Mouse (Mus musculus) CH12.LX (cell line): ENCODE results near the gene Cox19. TPM values are rescaled to one million over a fixed set of nuclear protein-coding genes. Genes with fewer than 3 reads are reported as not detected.

ENCODE experiments used
- DNase-seq: peaks from one replicate; pipeline ENCODE4 v3.0.0-alpha.2; 2013; ENCODE audit errors: extremely low read depth
- H3K27ac ChIP-seq: 2 replicates; pipeline ENCODE4 v1.5.1; 2012; ENCODE audit warnings: low read depth, mild to moderate bottlenecking, control low read depth, moderate library complexity; ENCODE audit not compliant: insufficient read depth
- H3K27me3 ChIP-seq: replicated peaks from 2 replicates; pipeline ENCODE3; 2012; ENCODE audit warnings: inconsistent platforms
- H3K36me3 ChIP-seq, 2 experiments: replicated peaks in 1 of 2; 2 replicates each; pipeline versions ENCODE3 to v1.6.1; 2012; ENCODE audit warnings: inconsistent platforms in 1 of 2, low read length in 1 of 2, mild to moderate bottlenecking in 1 of 2, mixed read lengths in 1 of 2, moderate library complexity in 1 of 2; ENCODE audit not compliant: control insufficient read depth in 1 of 2, insufficient read depth in 1 of 2
- H3K4me1 ChIP-seq, 2 experiments: 2 replicates each; pipeline ENCODE4 v1.6.1; 2012; ENCODE audit warnings: inconsistent platforms in 1 of 2, moderate library complexity in 1 of 2; ENCODE audit not compliant: insufficient read depth in 2 of 2, control insufficient read depth in 1 of 2
- H3K4me2 ChIP-seq: 2 replicates; pipeline ENCODE4 v1.6.1; 2012; ENCODE audit warnings: low read depth, mild to moderate bottlenecking, control low read depth; ENCODE audit not compliant: poor library complexity, insufficient read depth, severe bottlenecking
- H3K4me3 ChIP-seq, 3 experiments: fragments of 150-350 bp in 1 of 3; sonication (generic) in 1 of 3; replicated peaks in 1 of 3; 2 replicates each; pipeline versions ENCODE3 to v1.5.1; 2011 to 2012; ENCODE audit warnings: low read depth in 2 of 3, low read length in 2 of 3, mild to moderate bottlenecking in 2 of 3, moderate library complexity in 2 of 3, control low read depth in 1 of 3, improper control_type of control experiment in 1 of 3, inconsistent platforms in 1 of 3, mixed read lengths in 1 of 3; ENCODE audit not compliant: poor library complexity in 1 of 3
- H3K79me2 ChIP-seq: replicated peaks from 2 replicates; pipeline ENCODE4 v1.6.1; 2012; ENCODE audit warnings: mild to moderate bottlenecking, moderate library complexity; ENCODE audit not compliant: control insufficient read depth, poor library complexity, insufficient read depth, severe bottlenecking; ENCODE audit errors: extremely low read depth
- H3K9ac ChIP-seq: 2 replicates; pipeline ENCODE4 v1.6.1; 2012; ENCODE audit warnings: low read depth, mild to moderate bottlenecking, control low read depth, moderate library complexity; ENCODE audit not compliant: insufficient read depth
- H3K9me3 ChIP-seq: replicated peaks from 2 replicates; pipeline ENCODE3; 2012; ENCODE audit warnings: low read length, inconsistent platforms, mixed read lengths
- BHLHE40 ChIP-seq: IDR thresholded peaks from 2 replicates; pipeline ENCODE4 v1.6.1; 2011; ENCODE audit warnings: mild to moderate bottlenecking, low read depth, low read length, improper control_type of control experiment
- CHD2 ChIP-seq: IDR thresholded peaks from 2 replicates; pipeline ENCODE4 v1.6.1; 2011; ENCODE audit warnings: low read length, improper control_type of control experiment
- E2F4 ChIP-seq: IDR thresholded peaks from 2 replicates; pipeline ENCODE4 v1.6.1; 2011; ENCODE audit warnings: low read depth, low read length, improper control_type of control experiment; ENCODE audit not compliant: insufficient replicate concordance
- EP300 ChIP-seq: IDR thresholded peaks from 2 replicates; pipeline ENCODE4 v1.6.1; 2011; ENCODE audit warnings: low read length, improper control_type of control experiment
- HCFC1 ChIP-seq: IDR thresholded peaks from 2 replicates; pipeline ENCODE4 v1.6.1; 2012; ENCODE audit warnings: low read depth, mild to moderate bottlenecking, inconsistent platforms, low read length, improper control_type of control experiment
- JUN ChIP-seq: IDR thresholded peaks from 2 replicates; pipeline ENCODE4 v1.6.1; 2011; ENCODE audit warnings: low read depth, mild to moderate bottlenecking, low read length, improper control_type of control experiment, moderate library complexity; ENCODE audit not compliant: insufficient read depth
- JUND ChIP-seq: conservative IDR thresholded peaks from 2 replicates; pipeline ENCODE4 v1.6.1; 2011; ENCODE audit warnings: low read depth, low read length, improper control_type of control experiment
- MAFK ChIP-seq: IDR thresholded peaks from 2 replicates; pipeline ENCODE4 v1.6.1; 2011; ENCODE audit warnings: low read length, improper control_type of control experiment; ENCODE audit not compliant: insufficient replicate concordance
- MAX ChIP-seq: IDR thresholded peaks from 2 replicates; pipeline ENCODE4 v1.6.1; 2011; ENCODE audit warnings: low read length, improper control_type of control experiment
- MXI1 ChIP-seq: IDR thresholded peaks from 2 replicates; pipeline ENCODE4 v1.6.1; 2011; ENCODE audit warnings: mild to moderate bottlenecking, low read depth, low read length, improper control_type of control experiment
- NRF1 ChIP-seq: IDR thresholded peaks from 2 replicates; pipeline ENCODE4 v1.6.1; 2014; ENCODE audit warnings: low read depth, mild to moderate bottlenecking, inconsistent platforms, low read length, improper control_type of control experiment, moderate library complexity
- PAX5 ChIP-seq: IDR thresholded peaks from 2 replicates; pipeline ENCODE4 v1.6.1; 2012; ENCODE audit warnings: low read length, inconsistent platforms, mixed read lengths
- RAD21 ChIP-seq: IDR thresholded peaks from 2 replicates; pipeline ENCODE4 v1.6.1; 2011; ENCODE audit warnings: low read depth, mild to moderate bottlenecking, low read length, improper control_type of control experiment, moderate library complexity
- RCOR1 ChIP-seq: conservative IDR thresholded peaks from 2 replicates; pipeline ENCODE4 v1.6.1; 2012; ENCODE audit warnings: low read depth, mild to moderate bottlenecking, inconsistent platforms, low read length, improper control_type of control experiment
- SIN3A ChIP-seq: IDR thresholded peaks from 2 replicates; pipeline ENCODE4 v1.6.1; 2012; ENCODE audit warnings: low read length, improper control_type of control experiment, inconsistent platforms
- SMC3 ChIP-seq: IDR thresholded peaks from 2 replicates; pipeline ENCODE4 v1.6.1; 2011; ENCODE audit warnings: low read depth, low read length, improper control_type of control experiment
- TCF12 ChIP-seq: IDR thresholded peaks from 2 replicates; pipeline ENCODE4 v1.6.1; 2014; ENCODE audit warnings: low read depth, mild to moderate bottlenecking, inconsistent platforms, low read length, improper control_type of control experiment
- UBTF ChIP-seq: IDR thresholded peaks from 2 replicates; pipeline ENCODE4 v1.6.1; 2012; ENCODE audit warnings: low read depth, mild to moderate bottlenecking, inconsistent platforms, low read length, improper control_type of control experiment, moderate library complexity
- USF1 ChIP-seq: IDR thresholded peaks from 2 replicates; pipeline ENCODE4 v1.6.1; 2014; ENCODE audit warnings: low read depth, mild to moderate bottlenecking, inconsistent platforms, low read length, improper control_type of control experiment
- USF2 ChIP-seq: conservative IDR thresholded peaks from 2 replicates; pipeline ENCODE4 v1.6.1; 2011; ENCODE audit warnings: low read depth, low read length, improper control_type of control experiment
- ZMIZ1 ChIP-seq: IDR thresholded peaks from 2 replicates; pipeline ENCODE4 v1.6.1; 2012; ENCODE audit warnings: low read depth, mild to moderate bottlenecking, inconsistent platforms, low read length, improper control_type of control experiment
- dilution Hi-C: fragments of 300-500 bp; cut with MboI; formaldehyde crosslinking; loops from 2 replicates; pipeline ENCODE4 v1.14.3; 2020; ENCODE audit warnings: low sequenced_read_pairs; ENCODE audit not compliant: extremely low pct_unique_long_range_greater_than_20kb, extremely low pct_ligation_motif_present
- in situ Hi-C: fragments of 300-500 bp; cut with MboI; formaldehyde crosslinking; loops from 3 replicates; pipeline ENCODE4 v1.14.3; 2019; ENCODE audit warnings: low sequenced_read_pairs, low pct_ligation_motif_present, low pct_unique_long_range_greater_than_20kb, mixed read lengths
- polyA plus RNA-seq: library from polyadenylated mRNA; unstranded; fragments of >175 nt; gene quantifications from 2 replicates; pipeline ENCODE4 v1.2.1, GENCODE M21; 2012; ENCODE audit warnings: low read depth; ENCODE audit not compliant: insufficient read length
- total RNA-seq, 2 experiments: library from RNA; depleted of rRNA; stranded (reverse); fragments of 300-350 nt in 1 of 2; fragments of >200 nt in 1 of 2; gene quantifications; 2 replicates each; pipeline ENCODE4 v1.2.3; 2012 to 2014

The Cox19 gene
- total and polyA plus RNA-seq, 3 experiments: 30.1 to 70.1 (median 32.1) TPM

DNA sequence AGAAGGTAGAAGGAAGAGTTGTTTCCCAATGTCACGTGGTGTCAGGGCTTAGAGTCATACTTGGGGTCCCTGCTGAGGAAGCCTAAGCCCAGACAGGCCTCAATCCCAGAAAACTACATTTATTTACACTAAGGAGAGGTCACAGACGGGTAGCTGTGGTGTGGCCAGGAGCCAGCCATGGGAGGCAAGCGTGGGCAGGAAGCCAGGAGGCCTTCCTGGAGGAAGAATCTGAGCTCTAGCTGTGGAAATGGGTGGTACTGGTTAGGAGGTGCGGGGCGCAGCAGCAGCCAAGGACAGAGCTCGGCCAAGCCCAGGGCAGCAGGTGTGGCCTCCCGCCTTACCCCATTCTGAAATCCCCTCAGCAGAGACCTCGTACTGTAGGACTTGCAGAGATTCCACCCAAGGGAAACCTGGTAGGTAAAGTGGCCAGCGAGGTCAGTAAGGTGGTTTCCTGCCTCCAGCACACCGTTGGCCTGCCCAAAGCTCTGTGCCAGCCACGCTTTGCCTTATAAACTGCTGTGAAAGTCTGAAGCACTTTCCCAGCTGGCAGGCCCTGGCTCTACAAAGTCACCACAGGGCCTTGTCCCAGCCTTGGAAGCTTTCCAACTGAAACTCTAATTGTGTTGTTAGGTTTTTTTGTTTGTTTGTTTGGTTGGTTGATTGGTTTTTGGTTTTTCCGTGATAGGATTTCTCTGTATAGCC, 36.1 kb downstream of the Cox19 start:
- dilution Hi-C loops: no loop called here
- H3K4me1 ChIP-seq: peaks cover 37 to 70% of the 10 kb centered on the region in 2 experiments

DNA sequence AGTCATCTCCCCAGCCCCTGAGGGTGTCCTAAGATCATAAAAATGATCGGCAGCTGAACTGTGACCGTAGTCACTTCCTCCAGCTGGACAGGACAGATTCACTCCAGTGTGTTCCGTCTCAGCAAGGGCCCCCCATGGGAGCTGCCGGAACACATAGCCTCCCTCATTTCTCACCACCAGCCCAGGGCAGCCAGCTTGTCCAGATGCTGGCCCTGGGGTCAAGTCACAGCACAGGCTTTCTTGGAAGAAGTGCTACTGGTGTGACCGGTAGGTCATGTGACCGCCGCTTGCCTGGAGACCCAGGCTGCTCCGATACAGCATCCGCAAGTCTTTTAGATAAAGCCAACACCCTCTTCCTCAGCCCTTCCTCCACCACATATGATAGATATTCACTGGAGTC, 37.7 kb downstream of the Cox19 start:
- Histone ChIP-seq H3K27ac (no peak overlapping the region), H3K4me2 (no peak overlapping the region), H3K4me3 (no peak overlapping the region), H3K9me3 (peaks cover 6% of the 10 kb centered on the region), H3K4me1 (peaks cover 33 to 68% of the 10 kb centered on the region in 2 experiments), H3K9ac (no peak overlapping the region), H3K36me3 (peaks cover 30 to 67% of the 10 kb centered on the region in 2 experiments), H3K79me2 (peaks cover 82% of the 10 kb centered on the region), H3K27me3 (no peaks in the 10 kb centered on the region)
- TF ChIP-seq PAX5 (no peak), HCFC1 (no peak), UBTF (no peak), MXI1 (no peak), USF1 (no peak), MAX (no peak), TCF12 (no peak), SMC3 (no peak), SIN3A (no peak), CHD2 (no peak), NRF1 (no peak), MAFK (no peak)
- DNase-seq: no peak
- dilution Hi-C loops (no loop called here), in situ Hi-C loops (no loop called here)

More for the DNA sequence above, 36.1 kb downstream of the Cox19 start:
- peak overlapping the region; percentile 18; the same call in 1 of the 2 replicates for H3K27ac ChIP-seq
- H3K4me3 ChIP-seq: no peak overlapping the region
- H3K4me2 ChIP-seq: no peak overlapping the region
- H3K79me2 ChIP-seq: peaks cover 86% of the 10 kb centered on the region
- H3K9me3 ChIP-seq: peaks cover 6% of the 10 kb centered on the region
- H3K36me3 ChIP-seq: peaks cover 28 to 63% of the 10 kb centered on the region in 2 experiments
- no peak overlapping the region for H3K9ac ChIP-seq
- DNase-seq: no peak
- no peaks in the 10 kb centered on the region for H3K27me3 ChIP-seq
- TF ChIP-seq JUN (no peak), RCOR1 (no peak), SMC3 (no peak), UBTF (no peak), RAD21 (no peak), USF1 (no peak), ZMIZ1 (no peak), USF2 (no peak), HCFC1 (no peak), MAX (no peak), E2F4 (no peak), BHLHE40 (no peak), JUND (no peak), EP300 (no peak), MAFK (no peak), CHD2 (no peak)
- in situ Hi-C loops: no loop called here
